Mouse (Mus musculus) splenic B cell, adult 2 months (primary cell): ENCODE measurements around the gene Dnaaf1.

Experiments used
- DNase-seq: peaks from one replicate; pipeline ENCODE4 v3.0.0-alpha.2; 2011; ENCODE audit warnings: low read depth, low spot score
- H3K27me3 ChIP-seq: 2 replicates; pipeline ENCODE4 v1.6.1; 2012; ENCODE audit warnings: mild to moderate bottlenecking, low read length, moderate library complexity, mixed read lengths; ENCODE audit not compliant: control insufficient read depth, poor library complexity, insufficient read depth, severe bottlenecking
- H3K36me3 ChIP-seq: 2 replicates; pipeline ENCODE4 v1.6.1; 2012; ENCODE audit warnings: mild to moderate bottlenecking, low read length, moderate library complexity, mixed read lengths; ENCODE audit not compliant: control insufficient read depth, poor library complexity, insufficient read depth, severe bottlenecking

Dnaaf1 gene

GRCm38 (mm10) chr8:119623061-119623460 lies 48.0 kb downstream of the Dnaaf1 start:
- Histone ChIP-seq H3K36me3 (no peaks in the 10 kb centered on the region), H3K27me3 (no peaks in the 10 kb centered on the region)
- no peak for DNase-seq

- Histone ChIP-seq H3K27me3 (no peaks in the 10 kb centered on the region), H3K36me3 (no peaks in the 10 kb centered on the region)
- DNase-seq: no peak
Measured at GRCm38 (mm10) chr8:119623744-119624143, 48.7 kb downstream of the Dnaaf1 start.

GRCm38 (mm10) chr8:119624916-119625315 lies 49.9 kb downstream of the Dnaaf1 start:
- DNase-seq: no peak
- H3K27me3 ChIP-seq: no peaks in the 10 kb centered on the region
- no peaks in the 10 kb centered on the region for H3K36me3 ChIP-seq

GRCm38 (mm10) chr8:119625788-119626187 lies 50.8 kb downstream of the Dnaaf1 start:
- Histone ChIP-seq H3K27me3 (no peaks in the 10 kb centered on the region), H3K36me3 (no peaks in the 10 kb centered on the region)
- DNase-seq: no peak

GRCm38 (mm10) chr8:119627199-119627598 lies 52.2 kb downstream of the Dnaaf1 start:
- no peaks in the 10 kb centered on the region for H3K27me3 ChIP-seq
- H3K36me3 ChIP-seq: no peaks in the 10 kb centered on the region
- no peak for DNase-seq

- DNase-seq: no peak
- no peaks in the 10 kb centered on the region for H3K27me3 ChIP-seq
- no peaks in the 10 kb centered on the region for H3K36me3 ChIP-seq
Measured at GRCm38 (mm10) chr8:119627613-119628359, 52.8 kb downstream of the Dnaaf1 start.

- H3K27me3 ChIP-seq: no peaks in the 10 kb centered on the region
- no peak for DNase-seq
- no peaks in the 10 kb centered on the region for H3K36me3 ChIP-seq
Measured at GRCm38 (mm10) chr8:119630841-119631240, 55.8 kb downstream of the Dnaaf1 start.

GRCm38 (mm10) chr8:119632246-119632645 lies 57.2 kb downstream of the Dnaaf1 start:
- H3K36me3 ChIP-seq: no peaks in the 10 kb centered on the region
- H3K27me3 ChIP-seq: no peaks in the 10 kb centered on the region
- DNase-seq: no peak

- no peaks in the 10 kb centered on the region for H3K27me3 ChIP-seq
- no peak for DNase-seq
- H3K36me3 ChIP-seq: no peaks in the 10 kb centered on the region
Measured at GRCm38 (mm10) chr8:119632909-119633308, 57.9 kb downstream of the Dnaaf1 start.

GRCm38 (mm10) chr8:119634616-119635336 lies 59.7 kb downstream of the Dnaaf1 start:
- no peak for DNase-seq
- H3K36me3 ChIP-seq: no peaks in the 10 kb centered on the region
- no peaks in the 10 kb centered on the region for H3K27me3 ChIP-seq

GRCm38 (mm10) chr8:119635378-119635777 lies 60.3 kb downstream of the Dnaaf1 start, which contains the start of gene Kcng4:
Gene Kcng4, minus strand, starts transcription at chr8:119635680.
- H3K27me3 ChIP-seq: no peaks in the 10 kb centered on the region
- H3K36me3 ChIP-seq: no peaks in the 10 kb centered on the region
- DNase-seq: no peak

- Histone ChIP-seq H3K27me3 (no peaks in the 10 kb centered on the region), H3K36me3 (no peaks in the 10 kb centered on the region)
- DNase-seq: no peak
Measured at GRCm38 (mm10) chr8:119635958-119636357, 60.9 kb downstream of the Dnaaf1 start.

GRCm38 (mm10) chr8:119636766-119637165 lies 61.7 kb downstream of the Dnaaf1 start:
- no peak for DNase-seq
- Histone ChIP-seq H3K27me3 (no peaks in the 10 kb centered on the region), H3K36me3 (no peaks in the 10 kb centered on the region)

- H3K27me3 ChIP-seq: no peaks in the 10 kb centered on the region
- DNase-seq: no peak
- H3K36me3 ChIP-seq: no peaks in the 10 kb centered on the region
Measured at GRCm38 (mm10) chr8:119637381-119637780, 62.3 kb downstream of the Dnaaf1 start.

GRCm38 (mm10) chr8:119638261-119638660 lies 63.2 kb downstream of the Dnaaf1 start:
- Histone ChIP-seq H3K36me3 (no peaks in the 10 kb centered on the region), H3K27me3 (no peaks in the 10 kb centered on the region)
- DNase-seq: no peak
